Mouse (Mus musculus): ENCODE results near the gene Slc25a13.

DNA sequence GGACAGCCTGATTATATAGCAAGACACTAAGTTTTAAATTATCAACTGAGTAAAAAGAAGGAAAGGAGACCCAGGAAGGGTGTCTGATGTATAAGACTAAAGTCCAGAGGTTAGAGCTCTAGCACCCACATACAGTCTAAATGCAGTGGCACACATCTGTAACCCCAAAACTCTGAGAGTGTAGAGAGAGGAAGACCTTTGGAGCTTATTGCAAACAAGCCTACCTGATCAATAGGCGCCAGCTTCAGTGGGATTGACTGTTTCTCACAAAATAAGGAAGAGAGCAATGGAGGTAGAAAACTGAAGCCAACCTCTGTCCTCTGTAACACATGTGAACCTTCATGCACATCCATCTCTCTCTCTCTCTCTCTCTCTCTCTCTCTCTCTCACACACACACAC, 26.9 kb upstream of the Slc25a13 start:
- TF ChIP-seq POLR2A (IDR thresholded peaks at IDR 0.05; ENCODE audit: insufficient read depth, low read depth, low read length) (no peak), CTCF (IDR thresholded peaks at IDR 0.05) (no peak), EP300 (IDR thresholded peaks at IDR 0.05; ENCODE audit: insufficient read depth, low read depth, low read length) (no peak)

Data from heart, adult 2 months (tissue).